Mouse (Mus musculus) erythroblast, embryonic 14.5 days (primary cell): ENCODE data around the gene Chchd1. TPM values are rescaled to one million over a fixed set of nuclear protein-coding genes. Genes with fewer than 3 reads are reported as not detected.

ENCODE experiments used
- H3K27me3 ChIP-seq: 2 replicates; pipeline ENCODE4 v1.6.1; 2012; ENCODE audit warnings: inconsistent platforms; ENCODE audit not compliant: control insufficient read depth
- H3K36me3 ChIP-seq: 2 replicates; pipeline ENCODE4 v1.6.1; 2012; ENCODE audit warnings: mild to moderate bottlenecking, inconsistent platforms; ENCODE audit not compliant: control insufficient read depth
- H3K4me1 ChIP-seq: 2 replicates; pipeline ENCODE4 v1.6.1; 2012; ENCODE audit warnings: inconsistent platforms; ENCODE audit not compliant: control insufficient read depth
- H3K4me3 ChIP-seq: replicated peaks from 2 replicates; pipeline ENCODE3; 2012; ENCODE audit warnings: moderate library complexity, mild to moderate bottlenecking, inconsistent platforms
- H3K9me3 ChIP-seq: 2 replicates; pipeline ENCODE4 v1.6.1; 2012; ENCODE audit warnings: low read length, inconsistent platforms, mixed read lengths; ENCODE audit not compliant: control insufficient read depth
- GATA1 ChIP-seq: IDR thresholded peaks from 2 replicates; pipeline ENCODE4 v1.6.1; 2012; ENCODE audit warnings: low read length, inconsistent platforms, mixed read lengths
- TAL1 ChIP-seq: IDR thresholded peaks from 3 replicates; pipeline ENCODE4 v1.6.1; 2012; ENCODE audit warnings: low read length, inconsistent platforms, mixed read lengths
- polyA plus RNA-seq: library from polyadenylated mRNA; stranded (reverse); fragments of >175 nt; gene quantifications from 2 replicates; pipeline ENCODE4 v1.2.3, GENCODE M21; 2012

Chchd1 gene
- polyA plus RNA-seq, 1 experiment, result 0.43 TPM

GRCm38 (mm10) chr14:20661661-20662331, 41.0 kb upstream of the Chchd1 start:
- no peaks in the 10 kb centered on the region for H3K9me3 ChIP-seq
- TF ChIP-seq TAL1 (no peak), GATA1 (no peak)
- peak overlapping the region; percentile 66 for H3K4me3 ChIP-seq
- H3K4me1 ChIP-seq, result peaks cover 23% of the 10 kb centered on the region
- peaks cover 57% of the 10 kb centered on the region for H3K27me3 ChIP-seq
- no peaks in the 10 kb centered on the region for H3K36me3 ChIP-seq

GRCm38 (mm10) chr14:20662740-20663139, 40.1 kb upstream of the Chchd1 start:
- H3K4me3 ChIP-seq, result no peak overlapping the region

GRCm38 (mm10) chr14:20663601-20664000, 39.2 kb upstream of the Chchd1 start:
- Histone ChIP-seq H3K36me3 (no peaks in the 10 kb centered on the region), H3K4me3 (no peak overlapping the region), H3K4me1 (peaks cover 19% of the 10 kb centered on the region), H3K9me3 (no peaks in the 10 kb centered on the region), H3K27me3 (peaks cover 72% of the 10 kb centered on the region)
- no peak for TF ChIP-seq TAL1

More at GRCm38 (mm10) chr14:20662740-20663139, 40.1 kb upstream of the Chchd1 start:
- H3K9me3 ChIP-seq, result no peaks in the 10 kb centered on the region
- H3K36me3 ChIP-seq, result no peaks in the 10 kb centered on the region
- TF ChIP-seq TAL1 (no peak), GATA1 (no peak)
- peaks cover 64% of the 10 kb centered on the region for H3K27me3 ChIP-seq
- H3K4me1 ChIP-seq, result peaks cover 23% of the 10 kb centered on the region

- H3K36me3 ChIP-seq, result no peaks in the 10 kb centered on the region
- no peaks in the 10 kb centered on the region for H3K9me3 ChIP-seq
- TF ChIP-seq GATA1 (no peak), TAL1 (no peak)
- peaks cover 19% of the 10 kb centered on the region for H3K4me1 ChIP-seq
- H3K27me3 ChIP-seq, result peaks cover 80% of the 10 kb centered on the region
- no peak overlapping the region for H3K4me3 ChIP-seq
These were observed 38.4 kb upstream of the Chchd1 start for GRCm38 (mm10) chr14:20664436-20664835.

GRCm38 (mm10) chr14:20667469-20667868, 35.3 kb upstream of the Chchd1 start:
- H3K36me3 ChIP-seq, result no peaks in the 10 kb centered on the region
- H3K27me3 ChIP-seq, result peaks cover 75% of the 10 kb centered on the region
- TF ChIP-seq TAL1, result no peak
- TF ChIP-seq GATA1, result no peak
- H3K4me1 ChIP-seq, result peaks cover 6% of the 10 kb centered on the region
- H3K9me3 ChIP-seq, result no peaks in the 10 kb centered on the region
- H3K4me3 ChIP-seq, result no peak overlapping the region

- Histone ChIP-seq H3K4me3 (no peak within 1 kb of the TSS), H3K27me3 (peaks cover 67% of the 10 kb centered on the region)
- TF ChIP-seq TAL1 (no peak), GATA1 (no peak)
These were observed 34.5 kb upstream of the Chchd1 start, which contains the start of gene Synpo2l for GRCm38 (mm10) chr14:20668154-20668810. Gene Synpo2l, minus strand, starts transcription at chr14:20668354.

GRCm38 (mm10) chr14:20672990-20673389, 29.8 kb upstream of the Chchd1 start:
- Histone ChIP-seq H3K27me3 (peaks cover 28% of the 10 kb centered on the region), H3K4me1 (peaks cover 32% of the 10 kb centered on the region), H3K9me3 (peaks cover 2% of the 10 kb centered on the region), H3K4me3 (peak overlapping the region; percentile 74), H3K36me3 (peaks cover 26% of the 10 kb centered on the region)
- no peak for TF ChIP-seq TAL1
- TF ChIP-seq GATA1, result no peak

More at GRCm38 (mm10) chr14:20668154-20668810, 34.5 kb upstream of the Chchd1 start, which contains the start of gene Synpo2l:
- Histone ChIP-seq H3K36me3 (no peaks in the 10 kb centered on the region), H3K9me3 (peaks cover 2% of the 10 kb centered on the region), H3K4me1 (peaks cover 10% of the 10 kb centered on the region)

GRCm38 (mm10) chr14:20673735-20674063, 29.1 kb upstream of the Chchd1 start:
- peaks cover 33% of the 10 kb centered on the region for H3K36me3 ChIP-seq
- H3K27me3 ChIP-seq, result peaks cover 21% of the 10 kb centered on the region
- H3K9me3 ChIP-seq, result peaks cover 2% of the 10 kb centered on the region
- peak overlapping the region; percentile 74 for H3K4me3 ChIP-seq
- peaks cover 32% of the 10 kb centered on the region for H3K4me1 ChIP-seq
- TF ChIP-seq GATA1 (no peak), TAL1 (no peak)

GRCm38 (mm10) chr14:20674064-20674833, 28.6 kb upstream of the Chchd1 start, which contains the start of gene Sec24c:
Gene Sec24c, plus strand, starts transcription at chr14:20674308.
- H3K27me3 ChIP-seq, result peaks cover 15% of the 10 kb centered on the region
- TF ChIP-seq TAL1 (no peak), GATA1 (no peak)
- H3K4me1 ChIP-seq, result peaks cover 32% of the 10 kb centered on the region
- peaks cover 2% of the 10 kb centered on the region for H3K9me3 ChIP-seq
- peaks cover 39% of the 10 kb centered on the region for H3K36me3 ChIP-seq
- peak within 1 kb of the TSS; percentile 74 for H3K4me3 ChIP-seq
